Mouse (Mus musculus): ENCODE measurements around the gene Znrf4. TPM values are rescaled to one million over a fixed set of nuclear protein-coding genes. Genes with fewer than 3 reads are reported as not detected.

Gene Znrf4
- polyA plus RNA-seq, 1 experiment from 2014 or later = not detected

GRCm38 (mm10) chr17:56511707-56512090, 532 bp downstream of the Znrf4 start:
- Histone ChIP-seq H3K4me3 (ENCODE audit: low read depth, low read length) (no peak overlapping the region), H3K9me3 (replicated peaks; ENCODE audit: control insufficient read depth, low read length) (no peaks in the 10 kb centered on the region), H3K4me1 (ENCODE audit: control insufficient read depth, low read depth, low read length) (peaks cover 4% of the 10 kb centered on the region), H3K27me3 (ENCODE audit: control insufficient read depth, insufficient read depth, low read depth, low read length) (peaks cover 52% of the 10 kb centered on the region), H3K27ac (ENCODE audit: low read length) (no peak overlapping the region), H3K9ac (ENCODE audit: low read depth, low read length) (no peak overlapping the region), H3K4me2 (ENCODE audit: low read depth, low read length) (no peak overlapping the region), H3K36me3 (ENCODE audit: control insufficient read depth, insufficient read depth) (no peaks in the 10 kb centered on the region)
- 23% methylated on average over 29 of the region's 29 CpGs for WGBS (ENCODE audit: insufficient replicate concordance)
- ATAC-seq (ENCODE audit: low read depth) = no peak

GRCm38 (mm10) chr17:56510970-56511706, 1.1 kb downstream of the Znrf4 start:
- H3K27ac ChIP-seq (ENCODE audit: low read length) = no peak overlapping the region
- H3K9ac ChIP-seq (ENCODE audit: low read depth, low read length) = no peak overlapping the region
- no peaks in the 10 kb centered on the region for H3K36me3 ChIP-seq (ENCODE audit: control insufficient read depth, insufficient read depth)
- no peak for ATAC-seq (ENCODE audit: low read depth)
- no peak overlapping the region for H3K4me2 ChIP-seq (ENCODE audit: low read depth, low read length)
- 6% methylated on average over 60 of the region's 60 CpGs for WGBS (ENCODE audit: insufficient replicate concordance)
- no peaks in the 10 kb centered on the region for H3K9me3 ChIP-seq (replicated peaks; ENCODE audit: control insufficient read depth, low read length)
- no peak overlapping the region for H3K4me3 ChIP-seq (ENCODE audit: low read depth, low read length)
- peaks cover 52% of the 10 kb centered on the region for H3K27me3 ChIP-seq (ENCODE audit: control insufficient read depth, insufficient read depth, low read depth, low read length)
- peaks cover 4% of the 10 kb centered on the region for H3K4me1 ChIP-seq (ENCODE audit: control insufficient read depth, low read depth, low read length)

- H3K4me3 ChIP-seq (ENCODE audit: low read depth, low read length) = no peak overlapping the region
- H3K27me3 ChIP-seq (ENCODE audit: control insufficient read depth, insufficient read depth, low read depth, low read length) = peaks cover 48% of the 10 kb centered on the region
- H3K4me1 ChIP-seq (ENCODE audit: control insufficient read depth, low read depth, low read length) = peaks cover 4% of the 10 kb centered on the region
- no peaks in the 10 kb centered on the region for H3K36me3 ChIP-seq (ENCODE audit: control insufficient read depth, insufficient read depth)
- no peak for ATAC-seq (ENCODE audit: low read depth)
- H3K27ac ChIP-seq (ENCODE audit: low read length) = no peak overlapping the region
- 23% methylated on average over 27 of the region's 27 CpGs for WGBS (ENCODE audit: insufficient replicate concordance)
- H3K9me3 ChIP-seq (replicated peaks; ENCODE audit: control insufficient read depth, low read length) = no peaks in the 10 kb centered on the region
- H3K9ac ChIP-seq (ENCODE audit: low read depth, low read length) = no peak overlapping the region
- H3K4me2 ChIP-seq (ENCODE audit: low read depth, low read length) = 0 out of 2 replicates have a peak overlapping the region, but pooled peaks have one; percentile 9
Observed at GRCm38 (mm10) chr17:56510473-56510969, 1.7 kb downstream of the Znrf4 start.

GRCm38 (mm10) chr17:56509707-56510472, 2.3 kb downstream of the Znrf4 start:
- no peak overlapping the region for H3K4me3 ChIP-seq (ENCODE audit: low read depth, low read length)
- WGBS (ENCODE audit: insufficient replicate concordance) = 10% methylated on average over 33 of the region's 37 CpGs
- H3K9ac ChIP-seq (ENCODE audit: low read depth, low read length) = no peak overlapping the region

GRCm38 (mm10) chr17:56509021-56509640, 3.1 kb downstream of the Znrf4 start:
- no peak overlapping the region for H3K4me3 ChIP-seq (ENCODE audit: low read depth, low read length)
- no peaks in the 10 kb centered on the region for H3K9me3 ChIP-seq (replicated peaks; ENCODE audit: control insufficient read depth, low read length)
- no peaks in the 10 kb centered on the region for H3K36me3 ChIP-seq (ENCODE audit: control insufficient read depth, insufficient read depth)
- 46% methylated on average over 10 of the region's 10 CpGs for WGBS (ENCODE audit: insufficient replicate concordance)
- H3K9ac ChIP-seq (ENCODE audit: low read depth, low read length) = no peak overlapping the region
- peaks cover 4% of the 10 kb centered on the region for H3K4me1 ChIP-seq (ENCODE audit: control insufficient read depth, low read depth, low read length)
- H3K27me3 ChIP-seq (ENCODE audit: control insufficient read depth, insufficient read depth, low read depth, low read length) = peaks cover 44% of the 10 kb centered on the region
- no peak for ATAC-seq (ENCODE audit: low read depth)
- no peak overlapping the region for H3K27ac ChIP-seq (ENCODE audit: low read length)
- H3K4me2 ChIP-seq (ENCODE audit: low read depth, low read length) = no peak overlapping the region

More at GRCm38 (mm10) chr17:56509707-56510472, 2.3 kb downstream of the Znrf4 start:
- H3K27ac ChIP-seq (ENCODE audit: low read length) = no peak overlapping the region
- H3K4me1 ChIP-seq (ENCODE audit: control insufficient read depth, low read depth, low read length) = peaks cover 4% of the 10 kb centered on the region
- peaks cover 44% of the 10 kb centered on the region for H3K27me3 ChIP-seq (ENCODE audit: control insufficient read depth, insufficient read depth, low read depth, low read length)
- no peaks in the 10 kb centered on the region for H3K9me3 ChIP-seq (replicated peaks; ENCODE audit: control insufficient read depth, low read length)
- no peaks in the 10 kb centered on the region for H3K36me3 ChIP-seq (ENCODE audit: control insufficient read depth, insufficient read depth)
- no peak for ATAC-seq (ENCODE audit: low read depth)
- H3K4me2 ChIP-seq (ENCODE audit: low read depth, low read length) = 0 out of 2 replicates have a peak overlapping the region, but pooled peaks have one; percentile 9

- peak overlapping the region; percentile 60; the same call in 1 of the 2 replicates for H3K27ac ChIP-seq (ENCODE audit: low read length)
- under 1% methylated on average over 42 of the region's 42 CpGs for WGBS (ENCODE audit: insufficient replicate concordance)
- ATAC-seq (ENCODE audit: low read depth) = peak; percentile 94
Observed at GRCm38 (mm10) chr17:56507161-56508068, 4.8 kb downstream of the Znrf4 start.

GRCm38 (mm10) chr17:56506417-56507065, 5.7 kb downstream of the Znrf4 start:
- H3K9ac ChIP-seq (ENCODE audit: low read depth, low read length) = peak overlapping the region; percentile 69; the same call in 1 of the 2 replicates
- no peak overlapping the region for H3K27ac ChIP-seq (ENCODE audit: low read length)
- H3K36me3 ChIP-seq (ENCODE audit: control insufficient read depth, insufficient read depth) = no peaks in the 10 kb centered on the region
- H3K4me1 ChIP-seq (ENCODE audit: control insufficient read depth, low read depth, low read length) = peaks cover 4% of the 10 kb centered on the region
- H3K4me2 ChIP-seq (ENCODE audit: low read depth, low read length) = peak overlapping the region; percentile 91
- ATAC-seq (ENCODE audit: low read depth) = no peak
- WGBS (ENCODE audit: insufficient replicate concordance) = 59% methylated on average over 14 of the region's 15 CpGs
- no peaks in the 10 kb centered on the region for H3K9me3 ChIP-seq (replicated peaks; ENCODE audit: control insufficient read depth, low read length)
- H3K27me3 ChIP-seq (ENCODE audit: control insufficient read depth, insufficient read depth, low read depth, low read length) = peaks cover 28% of the 10 kb centered on the region
- peak overlapping the region; percentile 64 for H3K4me3 ChIP-seq (ENCODE audit: low read depth, low read length)

More at GRCm38 (mm10) chr17:56507161-56508068, 4.8 kb downstream of the Znrf4 start:
- H3K9ac ChIP-seq (ENCODE audit: low read depth, low read length) = peak overlapping the region; percentile 69
- peaks cover 4% of the 10 kb centered on the region for H3K4me1 ChIP-seq (ENCODE audit: control insufficient read depth, low read depth, low read length)
- peak overlapping the region; percentile 64 for H3K4me3 ChIP-seq (ENCODE audit: low read depth, low read length)
- H3K27me3 ChIP-seq (ENCODE audit: control insufficient read depth, insufficient read depth, low read depth, low read length) = peaks cover 37% of the 10 kb centered on the region
- H3K4me2 ChIP-seq (ENCODE audit: low read depth, low read length) = peak overlapping the region; percentile 91
- H3K9me3 ChIP-seq (replicated peaks; ENCODE audit: control insufficient read depth, low read length) = no peaks in the 10 kb centered on the region
- no peaks in the 10 kb centered on the region for H3K36me3 ChIP-seq (ENCODE audit: control insufficient read depth, insufficient read depth)

- Histone ChIP-seq H3K4me2 (ENCODE audit: low read depth, low read length) (no peak overlapping the region), H3K9me3 (replicated peaks; ENCODE audit: control insufficient read depth, low read length) (no peaks in the 10 kb centered on the region), H3K36me3 (ENCODE audit: control insufficient read depth, insufficient read depth) (no peaks in the 10 kb centered on the region), H3K27me3 (ENCODE audit: control insufficient read depth, insufficient read depth, low read depth, low read length) (peaks cover 16% of the 10 kb centered on the region), H3K27ac (ENCODE audit: low read length) (no peak overlapping the region), H3K4me1 (ENCODE audit: control insufficient read depth, low read depth, low read length) (peaks cover 4% of the 10 kb centered on the region), H3K4me3 (ENCODE audit: low read depth, low read length) (no peak overlapping the region), H3K9ac (ENCODE audit: low read depth, low read length) (no peak overlapping the region)
- ATAC-seq (ENCODE audit: low read depth) = no peak
- WGBS (ENCODE audit: insufficient replicate concordance) = 73% methylated on average over 10 of the region's 10 CpGs
Observed at GRCm38 (mm10) chr17:56505401-56505800, 6.8 kb downstream of the Znrf4 start.

Data from liver, embryonic 16.5 days (tissue).